Mouse (Mus musculus) stomach, postnatal 0 days (tissue): ENCODE data around the gene Grpr.

Experiments
- CTCF ChIP-seq: IDR thresholded peaks from 2 replicates; pipeline ENCODE4 v1.5.1; 2016; ENCODE audit warnings: antibody characterized with exemption, low read depth, mild to moderate bottlenecking, moderate library complexity
- EP300 ChIP-seq: optimal IDR thresholded peaks from 2 replicates; pipeline ENCODE3; 2016; ENCODE audit warnings: antibody characterized with exemption

DNA sequence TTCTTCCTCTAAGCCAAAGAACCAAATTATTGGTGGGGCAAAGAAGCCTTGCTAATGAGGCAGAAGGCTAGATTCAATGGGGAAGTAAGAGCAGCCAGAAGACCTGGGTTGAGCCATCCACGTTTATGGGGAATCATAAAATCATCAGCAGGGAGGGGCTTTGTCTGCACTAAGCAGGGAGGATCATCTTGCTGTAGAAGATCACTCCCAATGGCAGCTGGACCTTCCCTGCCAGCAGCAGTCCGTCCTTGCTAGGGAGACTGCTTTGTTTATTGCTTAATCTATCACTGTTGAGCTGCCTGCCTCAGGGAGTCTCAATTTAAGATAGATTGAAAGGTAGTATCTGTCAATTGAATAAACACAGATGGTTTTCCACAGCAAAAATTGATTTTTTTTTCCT, 37.7 kb downstream of the Grpr start:
- TF ChIP-seq CTCF: no peak
- no peak for TF ChIP-seq EP300
